Mouse (Mus musculus): ENCODE results near the gene Aox4.

DNA sequence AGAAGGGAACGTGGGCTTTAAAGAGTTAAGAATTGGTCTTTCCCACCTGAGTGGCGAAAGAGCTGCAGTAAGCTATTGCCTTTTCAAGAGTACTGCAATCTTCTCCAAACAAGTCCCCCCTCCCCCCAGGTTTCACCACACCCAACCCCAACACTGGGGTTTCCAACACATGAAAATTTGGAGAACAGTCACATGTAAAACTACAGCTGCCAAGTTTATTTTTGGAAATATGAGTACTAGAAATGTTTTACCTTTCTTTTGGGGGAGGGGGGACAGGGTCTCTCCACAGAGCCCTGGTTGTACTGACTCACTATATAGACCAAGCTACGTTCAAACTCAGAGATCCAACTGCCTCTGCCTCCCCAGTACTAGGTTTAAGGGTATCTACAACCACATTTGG is 15.2 kb upstream of the Aox4 start:
- TF ChIP-seq TCF12 (IDR thresholded peaks at IDR 0.05; ENCODE audit: low read depth, low read length), result peak; percentile 90
- TF ChIP-seq MAX (IDR thresholded peaks at IDR 0.05; ENCODE audit: low read length), result peak; percentile 55; the same call in 1 of the 2 replicates

All from CH12.LX (cell line).